In genomic region chr11:116004840-116005700, GRCm38 (mm10) we compare ENCODE assay signal across 8 mouse cellular contexts. TPM values are rescaled to one million over a fixed set of nuclear protein-coding genes. Genes with fewer than 3 reads are reported as not detected.
DNase-seq lines count a peak whose midpoint lies in the region; ATAC-seq and TF ChIP-seq lines count a peak whose summit lies in the region.

No protein-coding gene starts in this region.

- intact Hi-C loops in heart, adult 2 months (cut with DNase I) = no loop called here

- WGBS in embryonic facial prominence, embryonic 12.5 days = 6% methylated on average over 54 of the region's 54 CpGs
- WGBS in heart, adult 2 months = 5% methylated on average over 53 of the region's 54 CpGs
- 4% methylated on average over 54 of the region's 54 CpGs for WGBS in liver, embryonic 13.5 days (ENCODE audit: insufficient replicate concordance)
- WGBS in stomach, embryonic 15.5 days = 6% methylated on average over 54 of the region's 54 CpGs

- TF ChIP-seq CTCF in heart, adult 2 months (IDR thresholded peaks at IDR 0.05) = peak; percentile 72

- H3K9ac ChIP-seq in embryonic facial prominence, embryonic 12.5 days = peak overlapping the region; percentile 37; the same call in 1 of the 2 replicates
- H3K9ac ChIP-seq in heart, adult 2 months (ENCODE audit: low read depth, low read length) = peak overlapping the region; percentile 53
- H3K9ac ChIP-seq in liver, embryonic 13.5 days = peak overlapping the region; percentile 74
- peak overlapping the region; percentile 4; the same call in 1 of the 2 replicates for H3K9ac ChIP-seq in stomach, embryonic 15.5 days

- H3K4me3 ChIP-seq in embryonic facial prominence, embryonic 12.5 days = peak overlapping the region; percentile 26
- H3K4me3 ChIP-seq in heart, adult 2 months = peak overlapping the region; percentile 45
- H3K4me3 ChIP-seq in liver, embryonic 13.5 days (replicated peaks) = peak overlapping the region; percentile 50
- peak overlapping the region; percentile 38 for H3K4me3 ChIP-seq in stomach, embryonic 15.5 days (replicated peaks)

- no peaks in the 10 kb centered on the region for H3K9me3 ChIP-seq in embryonic facial prominence, embryonic 12.5 days
- H3K9me3 ChIP-seq in liver, embryonic 13.5 days (replicated peaks) = no peaks in the 10 kb centered on the region
- H3K9me3 ChIP-seq in stomach, embryonic 15.5 days = no peaks in the 10 kb centered on the region

- peak; percentile 43; the same call in 1 of the 2 replicates for ATAC-seq in embryonic facial prominence, embryonic 12.5 days (ENCODE audit: insufficient number of reproducible peaks, insufficient read depth, low FRiP score, low TSS enrichment)
- peak; percentile 79 for ATAC-seq in liver, embryonic 13.5 days (ENCODE audit: low read depth)
- peak; percentile 79 for ATAC-seq in stomach, embryonic 15.5 days (ENCODE audit: insufficient read depth, low FRiP score, low read depth)

- peak overlapping the region; percentile 51 for H3K4me2 ChIP-seq in embryonic facial prominence, embryonic 12.5 days (replicated peaks)
- H3K4me2 ChIP-seq in liver, embryonic 13.5 days = peak overlapping the region; percentile 76
- peak overlapping the region; percentile 52 for H3K4me2 ChIP-seq in stomach, embryonic 15.5 days

- TF ChIP-seq EP300 in heart, adult 2 months (IDR thresholded peaks at IDR 0.05; ENCODE audit: insufficient read depth, low read depth, low read length) = no peak

- peaks cover 2% of the 10 kb centered on the region; the same call in 1 of the 2 replicates for H3K27me3 ChIP-seq in embryonic facial prominence, embryonic 12.5 days
- H3K27me3 ChIP-seq in heart, adult 2 months (ENCODE audit: control insufficient read depth, insufficient read depth, low read length) = no peaks in the 10 kb centered on the region
- H3K27me3 ChIP-seq in liver, embryonic 13.5 days = peaks cover 7% of the 10 kb centered on the region
- H3K27me3 ChIP-seq in stomach, embryonic 15.5 days (replicated peaks) = no peaks in the 10 kb centered on the region

- H3K79me2 ChIP-seq in heart, adult 2 months (replicated peaks; ENCODE audit: control insufficient read depth, insufficient read depth, low read length) = no peaks in the 10 kb centered on the region

- peak overlapping the region; percentile 31; the same call in 1 of the 2 replicates for H3K27ac ChIP-seq in embryonic facial prominence, embryonic 12.5 days
- peak overlapping the region; percentile 68 for H3K27ac ChIP-seq in heart, adult 2 months
- H3K27ac ChIP-seq in liver, embryonic 13.5 days = peak overlapping the region; percentile 87
- peak overlapping the region; percentile 62 for H3K27ac ChIP-seq in stomach, embryonic 15.5 days

- H3K36me3 ChIP-seq in embryonic facial prominence, embryonic 12.5 days = peaks cover 26% of the 10 kb centered on the region
- H3K36me3 ChIP-seq in heart, adult 2 months (ENCODE audit: control insufficient read depth, insufficient read depth, low read length) = no peaks in the 10 kb centered on the region
- peaks cover 34% of the 10 kb centered on the region for H3K36me3 ChIP-seq in liver, embryonic 13.5 days
- H3K36me3 ChIP-seq in stomach, embryonic 15.5 days = peaks cover 11% of the 10 kb centered on the region; the same call in 1 of the 2 replicates

- peak; percentile 61 for DNase-seq in right cerebral cortex, adult 18-20 months
- DNase-seq in right cerebral cortex, postnatal 36 days (ENCODE audit: low spot score in 2 of 2) = no peak
- DNase-seq in heart, adult 2 months = peak; percentile 88 to 89
- DNase-seq in kidney, adult 18-20 months = peak; percentile 73
- peak; percentile 73 for DNase-seq in liver, embryonic 13.5 days
- DNase-seq in naive thymus-derived CD4-positive, alpha-beta T cell, adult 2 months (ENCODE audit: low read depth) = peak; percentile 72

- TF ChIP-seq POLR2A in heart, adult 2 months (IDR thresholded peaks at IDR 0.05; ENCODE audit: insufficient read depth, low read depth, low read length) = peak; percentile 51

- H3K4me1 ChIP-seq in embryonic facial prominence, embryonic 12.5 days = peaks cover 17% of the 10 kb centered on the region
- H3K4me1 ChIP-seq in heart, adult 2 months (ENCODE audit: control insufficient read depth, insufficient read depth, low read length) = peaks cover 4% of the 10 kb centered on the region
- H3K4me1 ChIP-seq in liver, embryonic 13.5 days (replicated peaks) = peaks cover 32% of the 10 kb centered on the region
- peaks cover 11% of the 10 kb centered on the region for H3K4me1 ChIP-seq in stomach, embryonic 15.5 days

RNA-seq across cellular contexts. Expression of gene Galk1, which starts 7.4 kb away (rescaled TPM):
- polyA plus RNA-seq in embryonic facial prominence, embryonic 12.5 days (2016; fragmentation: Nextera tagmentation; extraction: Ambion mirVana) = 165 and 169 TPM in 2 replicates
- 10 to 100 TPM; 14.5 to 14.7 TPM for total RNA-seq in heart, adult 2 months (2021)
- 14.6 and 16.4 TPM in 2 replicates for polyA plus RNA-seq in heart, adult 2 months (2012; rRNA removed)
- polyA plus RNA-seq in liver, embryonic 13.5 days (2015; fragmentation: Nextera tagmentation; extraction: Ambion mirVana) = 164 and 165 TPM in 2 replicates
- polyA plus RNA-seq in stomach, embryonic 15.5 days (2015; fragmentation: Nextera tagmentation; extraction: Ambion mirVana) = 186 and 208 TPM in 2 replicates

RNA-seq across cellular contexts. Expression of gene H3f3b, which starts 22.7 kb away (rescaled TPM):
- 2,246 and 2,293 TPM in 2 replicates for polyA plus RNA-seq in embryonic facial prominence, embryonic 12.5 days (2016; fragmentation: Nextera tagmentation; extraction: Ambion mirVana)
- 100 to 1,000 TPM; 105 to 128 TPM for total RNA-seq in heart, adult 2 months (2021)
- polyA plus RNA-seq in heart, adult 2 months (2012; rRNA removed) = 67.5 and 82.1 TPM in 2 replicates
- 785 and 880 TPM in 2 replicates for polyA plus RNA-seq in liver, embryonic 13.5 days (2015; fragmentation: Nextera tagmentation; extraction: Ambion mirVana)
- 1,577 and 1,755 TPM in 2 replicates for polyA plus RNA-seq in stomach, embryonic 15.5 days (2015; fragmentation: Nextera tagmentation; extraction: Ambion mirVana)

RNA-seq across cellular contexts. Expression of gene Unk, which starts 25.1 kb away (rescaled TPM):
- polyA plus RNA-seq in embryonic facial prominence, embryonic 12.5 days (2016; fragmentation: Nextera tagmentation; extraction: Ambion mirVana) = 43.6 and 44.1 TPM in 2 replicates
- total RNA-seq in heart, adult 2 months (2021) = 1 to 10 TPM; 7.1 to 7.9 TPM
- polyA plus RNA-seq in heart, adult 2 months (2012; rRNA removed) = 16.5 and 20.4 TPM in 2 replicates
- polyA plus RNA-seq in liver, embryonic 13.5 days (2015; fragmentation: Nextera tagmentation; extraction: Ambion mirVana) = 9.8 and 10.7 TPM in 2 replicates
- 27.3 and 33.2 TPM in 2 replicates for polyA plus RNA-seq in stomach, embryonic 15.5 days (2015; fragmentation: Nextera tagmentation; extraction: Ambion mirVana)

RNA-seq across cellular contexts. Expression of gene Itgb4, which starts 30.6 kb away (rescaled TPM):
- 4.1 and 4.2 TPM in 2 replicates for polyA plus RNA-seq in embryonic facial prominence, embryonic 12.5 days (2016; fragmentation: Nextera tagmentation; extraction: Ambion mirVana)
- total RNA-seq in heart, adult 2 months (2021) = 1 to 10 TPM; 2.6 to 2.9 TPM
- polyA plus RNA-seq in heart, adult 2 months (2012; rRNA removed) = 1.9 and 3.1 TPM in 2 replicates
- polyA plus RNA-seq in liver, embryonic 13.5 days (2015; fragmentation: Nextera tagmentation; extraction: Ambion mirVana) = 0.23 and 0.25 TPM in 2 replicates
- polyA plus RNA-seq in stomach, embryonic 15.5 days (2015; fragmentation: Nextera tagmentation; extraction: Ambion mirVana) = 13.4 and 13.5 TPM in 2 replicates

Comparison
In these comparisons a context has a peak if more than half of its experiments do, and no peak if none do; other contexts are left out.
1. DNase-seq: peak in right cerebral cortex, adult 18-20 months (single experiment), heart, adult 2 months (2 of 2), kidney, adult 18-20 months (single experiment), liver, embryonic 13.5 days (single experiment) and naive thymus-derived CD4-positive, alpha-beta T cell, adult 2 months (single experiment); none in right cerebral cortex, postnatal 36 days (0 of 2).
2. H3K27ac ChIP-seq: peak in every context shown above with its lines; median percentile 87 in liver, embryonic 13.5 days; 68 in heart, adult 2 months; 62 in stomach, embryonic 15.5 days; 31 in embryonic facial prominence, embryonic 12.5 days.
3. H3K9ac ChIP-seq: peak in every context shown above with its lines; median percentile 74 in liver, embryonic 13.5 days; 53 in heart, adult 2 months; 37 in embryonic facial prominence, embryonic 12.5 days; 4 in stomach, embryonic 15.5 days.
4. Peak in every context shown above with its lines, with median percentiles within 50 percentile points of each other: ATAC-seq, H3K4me2 ChIP-seq and H3K4me3 ChIP-seq.